Mouse (Mus musculus) skeletal muscle tissue, postnatal 0 days (tissue): ENCODE measurements around the gene Thyn1. TPM values are rescaled to one million over a fixed set of nuclear protein-coding genes. Genes with fewer than 3 reads are reported as not detected.

ENCODE experiments used
- polyA plus RNA-seq: library from polyadenylated mRNA; unstranded; fragments of >200 nt; fragmentation: Nextera tagmentation; extraction: Ambion mirVana; gene quantifications from 2 replicates; pipeline ENCODE4 v1.2.1, GENCODE M21; 2015

Gene Thyn1
- 56.0 and 72.5 TPM in 2 replicates for polyA plus RNA-seq

DNA sequence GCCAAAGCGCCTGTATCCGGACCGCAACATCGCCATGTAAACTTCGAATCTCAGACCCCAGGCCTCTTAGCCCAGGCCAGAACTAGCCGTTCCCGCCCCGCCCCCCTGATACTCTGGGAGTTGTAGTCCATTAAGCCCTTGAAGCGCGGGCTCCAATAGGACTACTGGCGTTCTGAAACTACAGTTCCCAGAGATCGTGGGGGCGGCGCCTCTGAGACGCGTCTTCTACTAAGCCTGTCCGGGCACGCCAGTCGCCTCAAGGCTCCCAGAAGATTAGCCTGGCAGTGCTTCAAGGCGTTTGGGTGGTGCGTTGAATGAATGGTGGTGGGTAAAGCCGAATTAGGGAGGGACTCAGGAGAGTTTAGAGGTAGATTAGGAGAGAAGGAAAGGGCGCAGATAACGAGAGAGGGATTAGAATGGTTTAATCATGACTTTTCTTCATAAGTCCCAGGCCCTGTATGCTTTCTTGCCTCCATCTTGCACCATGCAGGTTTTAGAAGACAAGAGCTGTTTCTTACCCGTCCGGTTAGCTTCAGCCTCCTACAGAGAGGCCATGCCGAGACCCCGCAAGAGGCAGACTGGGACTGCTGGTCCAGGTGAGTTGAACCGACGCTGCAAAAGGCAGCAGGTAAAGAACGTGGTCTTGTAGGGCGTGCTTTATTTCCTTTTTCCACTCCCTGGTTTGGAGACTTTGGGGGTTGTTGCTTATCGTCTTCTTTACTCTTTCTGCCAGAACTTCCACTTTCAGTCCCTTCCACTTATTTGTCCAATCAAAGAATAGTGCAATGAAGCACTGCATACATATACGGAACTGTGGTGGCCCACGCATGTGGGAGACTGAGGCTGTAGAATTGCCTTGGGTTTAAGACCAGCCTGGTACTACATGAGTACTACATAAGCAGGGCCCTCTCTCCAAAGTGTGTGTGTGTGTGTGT is at the start of gene Thyn1, which contains the start of gene Acad8:
Gene Thyn1, plus strand, starts transcription at position 250 of the 935 bp plus-strand sequence.
Gene Acad8, minus strand, starts transcription at position 106 of the 935 bp plus-strand sequence.

GRCm38 (mm10) chr9:27029828-27030762 is 30.6 kb downstream of the Thyn1 start, which contains the start of the genes Vps26b and Ncapd3:
Vps26b (minus strand) TSS chr9:27030065.
Ncapd3 (plus strand) TSS chr9:27030175.

Other genes with a start within 250 kb of the Thyn1 start
- gene Glb1l2, start 193.2 kb upstream of the Thyn1 start, polyA plus RNA-seq = 1.9 and 10.7 TPM in 2 replicates
- gene Glb1l3, start 138.8 kb upstream of the Thyn1 start, polyA plus RNA-seq = not detected in 2 replicates
- not detected in 2 replicates for gene Gm1110, start 76.6 kb upstream of the Thyn1 start, polyA plus RNA-seq
- 27.6 and 33.6 TPM in 2 replicates for gene Acad8, start 144 bp upstream of the Thyn1 start, polyA plus RNA-seq
- gene Vps26b, start 30.4 kb downstream of the Thyn1 start, polyA plus RNA-seq = 15.7 and 16.9 TPM in 2 replicates
- gene Ncapd3, start 30.5 kb downstream of the Thyn1 start, polyA plus RNA-seq = 6.9 and 7.0 TPM in 2 replicates
- gene Jam3, start 155.7 kb downstream of the Thyn1 start, polyA plus RNA-seq = 69.7 and 69.9 TPM in 2 replicates